ENCODE assay signal across 19 mouse cellular contexts in genomic region chr10:59235847-59236246, GRCm38 (mm10).
"Had no signal": no experiment of that assay in that cellular context is flagged by ENCODE, and none has a peak within 500 bp of the region (broad histone marks: within the 10 kb centered on the region; RNA-seq: fewer than 3 reads in every experiment).

No protein-coding gene starts in this region.

- H3K4me2 ChIP-seq: liver, embryonic 11.5 days; liver, embryonic 13.5 days; liver, embryonic 15.5 days; lung, embryonic 14.5 days; midbrain, embryonic 13.5 days; neural tube, embryonic 13.5 days; neural tube, embryonic 15.5 days; stomach, embryonic 15.5 days had no signal

- ATAC-seq: midbrain, embryonic 13.5 days; midbrain, embryonic 16.5 days had no signal

- DNase-seq: liver, embryonic 13.5 days; retina, postnatal 1 day; right cerebral cortex, adult 18-20 months; right cerebral cortex, postnatal 25 days; right cerebral cortex, postnatal 4 days; spleen, adult 18-20 months; thymus, adult 2 months; thymus, postnatal 4 days had no signal

- H3K9ac ChIP-seq: liver, embryonic 13.5 days; liver, embryonic 15.5 days; lung, embryonic 14.5 days; midbrain, embryonic 13.5 days; neural tube, embryonic 13.5 days; neural tube, embryonic 15.5 days; stomach, embryonic 15.5 days had no signal

- H3K27ac ChIP-seq: liver, embryonic 13.5 days; liver, embryonic 15.5 days; midbrain, embryonic 10.5 days; midbrain, embryonic 13.5 days; neural tube, embryonic 13.5 days; neural tube, embryonic 15.5 days; stomach, embryonic 15.5 days; stomach, postnatal 0 days had no signal

- H3K4me3 ChIP-seq: liver, embryonic 13.5 days; liver, embryonic 15.5 days; midbrain, embryonic 10.5 days; midbrain, embryonic 13.5 days; myocyte; neural tube, embryonic 13.5 days; neural tube, embryonic 15.5 days; stomach, embryonic 15.5 days had no signal

- H3K4me1 ChIP-seq: liver, embryonic 13.5 days; liver, embryonic 15.5 days; midbrain, embryonic 10.5 days; midbrain, embryonic 13.5 days; neural tube, embryonic 13.5 days; neural tube, embryonic 15.5 days had no signal

- H3K36me3 ChIP-seq: liver, embryonic 13.5 days; liver, embryonic 15.5 days; midbrain, embryonic 10.5 days; midbrain, embryonic 13.5 days; neural tube, embryonic 13.5 days; neural tube, embryonic 15.5 days; stomach, embryonic 15.5 days had no signal

- H3K27me3 ChIP-seq: liver, embryonic 13.5 days; liver, embryonic 15.5 days; midbrain, embryonic 13.5 days; neural tube, embryonic 13.5 days; neural tube, embryonic 15.5 days; stomach, embryonic 15.5 days had no signal

- H3K9me3 ChIP-seq: liver, embryonic 13.5 days; liver, embryonic 15.5 days; midbrain, embryonic 10.5 days; midbrain, embryonic 13.5 days; neural tube, embryonic 13.5 days; neural tube, embryonic 15.5 days; stomach, embryonic 15.5 days had no signal
